Mouse (Mus musculus) spleen, adult 2 months (tissue): ENCODE data around the gene Fam174b. TPM values are rescaled to one million over a fixed set of nuclear protein-coding genes. Genes with fewer than 3 reads are reported as not detected.

Experiments used
- DNase-seq, 2 experiments: peaks; one replicate each; pipeline versions ENCODE4 v3.0.0 to v3.0.0-alpha.2; 2012 to 2021; ENCODE audit warnings: low spot score in 2 of 2, low read depth in 1 of 2
- H3K27ac ChIP-seq: fragments of 200-500 bp; 2 replicates; pipeline ENCODE4 v1.5.1; 2012; ENCODE audit warnings: low read length, inconsistent platforms; ENCODE audit not compliant: insufficient read depth
- H3K27me3 ChIP-seq: fragments of 200-500 bp; 2 replicates; pipeline ENCODE4 v1.6.1; 2012; ENCODE audit warnings: mild to moderate bottlenecking, moderate library complexity, low read length, inconsistent platforms; ENCODE audit not compliant: control insufficient read depth, insufficient read depth
- H3K36me3 ChIP-seq: fragments of 200-500 bp; 2 replicates; pipeline ENCODE4 v1.6.1; 2012; ENCODE audit warnings: mild to moderate bottlenecking, low read length, inconsistent platforms; ENCODE audit not compliant: control insufficient read depth, insufficient read depth
- H3K4me1 ChIP-seq: fragments of 200-500 bp; 2 replicates; pipeline ENCODE4 v1.6.1; 2011; ENCODE audit warnings: inconsistent platforms; ENCODE audit not compliant: control insufficient read depth, insufficient read depth, insufficient read length
- H3K4me3 ChIP-seq: fragments of 200-500 bp; 2 replicates; pipeline ENCODE4 v1.5.1; 2011; ENCODE audit warnings: mild to moderate bottlenecking, inconsistent platforms; ENCODE audit not compliant: insufficient read depth, insufficient read length; ENCODE audit errors: extremely low read depth
- CTCF ChIP-seq: fragments of 200-500 bp; IDR thresholded peaks from 2 replicates; pipeline ENCODE4 v1.5.1; 2011; ENCODE audit warnings: mild to moderate bottlenecking, inconsistent platforms; ENCODE audit not compliant: insufficient read depth, insufficient read length, insufficient replicate concordance; ENCODE audit errors: extremely low read depth
- POLR2A ChIP-seq: fragments of 200-500 bp; IDR thresholded peaks from 2 replicates; pipeline ENCODE4 v1.6.1; 2011; ENCODE audit warnings: low read depth, low read length, inconsistent platforms
- WGBS: fragments of 180-500 bp; shearing (Covaris S2); methylation state at CpG from one replicate; pipeline ENCODE4 v1.1.7; 2018; 5-methylcytosine and 5-hydroxymethylcytosine counted together
- polyA plus RNA-seq: library from polyadenylated mRNA; depleted of rRNA; stranded (reverse); fragments of >200 nt; gene quantifications from 2 replicates; pipeline ENCODE4 v1.2.3, GENCODE M21; 2012

Fam174b gene
- polyA plus RNA-seq, 1 experiment: 6.8 TPM

DNA sequence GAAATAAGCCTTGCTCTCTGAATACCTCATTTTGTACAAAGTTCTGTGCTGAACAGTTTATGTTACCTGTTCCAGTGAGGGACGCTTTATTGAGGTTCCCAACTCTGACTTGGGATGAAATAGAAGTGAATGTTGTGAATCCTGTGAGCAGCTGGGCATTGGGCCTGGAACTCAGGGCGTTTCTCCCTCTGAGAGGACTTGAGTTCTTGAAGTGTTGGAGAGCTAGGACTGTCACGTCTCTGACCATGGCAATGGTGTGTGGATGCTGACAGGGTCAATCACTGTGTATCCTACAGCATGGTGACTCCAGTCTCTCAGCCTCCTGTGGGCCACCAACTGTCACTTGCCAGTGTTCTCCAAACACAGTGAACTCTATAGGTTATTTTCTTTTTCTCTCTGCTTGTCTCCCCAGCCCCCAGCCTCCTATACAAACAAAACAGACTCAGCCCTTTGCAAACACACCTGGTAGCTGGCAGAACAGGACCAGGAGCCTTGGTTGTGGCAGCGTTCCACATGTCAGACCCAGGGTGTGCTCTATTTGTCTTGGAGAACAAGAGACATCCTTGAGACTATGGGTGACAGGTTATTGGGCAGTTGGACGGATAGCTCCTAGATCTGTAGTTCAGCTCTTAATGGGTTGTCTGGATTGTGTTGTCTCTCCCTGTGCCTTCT, 8.5 kb downstream of the Fam174b start:
- H3K27ac ChIP-seq: no peak overlapping the region
- no peak overlapping the region for H3K4me3 ChIP-seq
- 89% methylated on average over 5 of the region's 5 CpGs for WGBS
- H3K36me3 ChIP-seq: no peaks in the 10 kb centered on the region
- DNase-seq: no peak
- H3K4me1 ChIP-seq: no peaks in the 10 kb centered on the region
- no peak for TF ChIP-seq CTCF
- TF ChIP-seq POLR2A: no peak
- no peaks in the 10 kb centered on the region for H3K27me3 ChIP-seq

- Histone ChIP-seq H3K4me1 (no peaks in the 10 kb centered on the region), H3K27ac (no peak overlapping the region)
Observed at GRCm38 (mm10) chr7:73749339-73749738, 9.2 kb downstream of the Fam174b start.

DNA sequence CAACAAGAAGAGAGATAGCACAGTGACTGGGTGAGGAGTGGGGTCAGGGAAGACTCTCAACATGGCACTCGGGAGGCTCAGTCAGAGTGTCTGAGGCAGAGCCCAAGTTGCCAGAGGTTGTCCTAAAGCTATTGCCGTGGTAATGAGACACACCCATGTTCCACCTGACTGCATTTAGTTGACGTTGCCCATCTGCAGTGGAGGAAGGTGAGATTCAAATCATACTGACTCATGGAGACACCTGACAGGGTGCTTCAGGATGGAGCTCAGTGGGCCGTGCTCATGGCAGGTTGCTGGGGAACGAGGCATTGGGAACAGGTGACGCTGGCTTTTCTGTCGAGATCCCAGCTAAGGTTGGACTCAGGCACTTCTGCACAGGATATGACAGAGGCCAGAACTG, 9.9 kb downstream of the Fam174b start:
- H3K27ac ChIP-seq: no peak overlapping the region
- H3K27me3 ChIP-seq: no peaks in the 10 kb centered on the region
- DNase-seq: no peak
- H3K36me3 ChIP-seq: no peaks in the 10 kb centered on the region
- no peaks in the 10 kb centered on the region for H3K4me1 ChIP-seq
- no peak overlapping the region for H3K4me3 ChIP-seq
- 85% methylated on average over 7 of the region's 7 CpGs for WGBS
- TF ChIP-seq CTCF: no peak
- no peak for TF ChIP-seq POLR2A

More at GRCm38 (mm10) chr7:73749339-73749738, 9.2 kb downstream of the Fam174b start:
- WGBS: 88% methylated on average over 2 of the region's 2 CpGs
- no peak for DNase-seq
- no peak for TF ChIP-seq POLR2A
- no peak; the same call in 1 of the 2 replicates for TF ChIP-seq CTCF
- H3K36me3 ChIP-seq: no peaks in the 10 kb centered on the region
- H3K4me3 ChIP-seq: no peak overlapping the region
- H3K27me3 ChIP-seq: no peaks in the 10 kb centered on the region

- no peak for TF ChIP-seq CTCF
- TF ChIP-seq POLR2A: no peak
- no peak overlapping the region for H3K4me3 ChIP-seq
- 80% methylated on average over 1 of the region's 1 CpGs for WGBS
- no peak for DNase-seq
- H3K4me1 ChIP-seq: no peaks in the 10 kb centered on the region
- H3K27ac ChIP-seq: no peak overlapping the region
- no peaks in the 10 kb centered on the region for H3K27me3 ChIP-seq
- H3K36me3 ChIP-seq: no peaks in the 10 kb centered on the region
Observed at GRCm38 (mm10) chr7:73753598-73753997, 13.5 kb downstream of the Fam174b start.

DNA sequence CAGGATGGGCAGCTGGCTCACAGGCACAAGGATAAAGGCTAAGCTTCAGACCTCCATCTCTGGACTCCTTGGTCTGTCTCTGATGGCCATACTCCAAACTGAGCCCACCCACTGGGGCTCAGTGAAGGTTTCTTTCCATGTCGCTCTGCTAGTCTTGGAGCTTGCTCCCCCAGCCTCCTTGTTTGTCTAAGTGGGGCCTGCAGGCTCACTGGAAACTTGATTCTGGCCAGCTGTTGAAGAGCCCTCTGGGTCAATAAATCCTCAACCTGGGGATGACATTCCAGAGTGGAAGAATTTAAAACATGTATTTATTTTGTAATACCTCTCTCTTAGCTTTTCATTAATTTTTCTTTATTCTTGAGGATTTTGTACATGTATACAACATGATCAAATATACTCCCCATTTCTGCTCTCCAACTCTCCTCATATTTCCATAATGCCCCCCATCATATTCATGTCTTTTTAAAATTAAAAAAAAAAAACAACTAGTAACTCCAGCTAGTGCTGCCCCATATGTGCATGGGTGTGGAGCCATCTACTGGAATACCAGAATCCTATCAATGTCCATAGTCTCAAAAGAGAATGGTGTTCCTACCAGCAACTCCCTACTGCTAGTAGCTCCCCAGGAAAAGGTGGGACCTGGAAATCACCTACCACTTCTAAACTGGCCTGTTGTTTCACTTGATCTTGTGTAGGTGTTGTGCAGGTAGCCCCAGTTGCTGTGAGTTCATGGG, 15.4 kb downstream of the Fam174b start:
- H3K36me3 ChIP-seq: no peaks in the 10 kb centered on the region
- H3K27ac ChIP-seq: no peak overlapping the region
- H3K4me1 ChIP-seq: no peaks in the 10 kb centered on the region
- DNase-seq: no peak
- no peak overlapping the region for H3K4me3 ChIP-seq
- 74% methylated on average over 1 of the region's 1 CpGs for WGBS
- no peaks in the 10 kb centered on the region for H3K27me3 ChIP-seq
- no peak for TF ChIP-seq CTCF
- TF ChIP-seq POLR2A: no peak

DNA sequence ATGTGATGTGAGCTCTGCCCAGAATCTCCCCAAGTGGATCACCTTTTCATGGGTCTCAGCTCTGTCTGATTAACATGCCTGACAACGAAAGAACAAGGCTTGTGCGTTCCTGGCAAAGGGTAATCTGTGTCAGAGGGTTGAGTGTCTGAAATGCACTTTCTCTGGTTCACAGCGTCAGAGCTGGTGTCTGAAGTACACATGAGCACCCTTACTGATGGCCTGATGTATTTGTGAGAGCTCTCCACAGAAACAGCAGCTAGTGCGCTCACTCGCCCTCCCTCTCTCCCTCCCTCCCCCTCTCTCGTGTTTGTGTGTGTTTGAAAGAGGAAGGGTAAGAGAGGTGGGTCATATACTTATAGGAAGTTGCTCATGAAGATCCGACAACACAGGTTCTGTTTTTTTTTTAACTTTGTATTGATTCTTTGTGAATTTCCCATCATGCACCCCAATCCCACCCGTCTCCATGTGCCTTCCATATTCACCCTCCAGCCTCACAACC, 21.6 kb downstream of the Fam174b start:
- DNase-seq: no peak
- H3K27me3 ChIP-seq: no peaks in the 10 kb centered on the region
- WGBS: 42% methylated on average over 8 of the region's 8 CpGs
- H3K36me3 ChIP-seq: no peaks in the 10 kb centered on the region
- no peak overlapping the region for H3K4me3 ChIP-seq
- H3K27ac ChIP-seq: no peak overlapping the region
- H3K4me1 ChIP-seq: no peaks in the 10 kb centered on the region
- TF ChIP-seq POLR2A: no peak
- TF ChIP-seq CTCF: no peak

DNA sequence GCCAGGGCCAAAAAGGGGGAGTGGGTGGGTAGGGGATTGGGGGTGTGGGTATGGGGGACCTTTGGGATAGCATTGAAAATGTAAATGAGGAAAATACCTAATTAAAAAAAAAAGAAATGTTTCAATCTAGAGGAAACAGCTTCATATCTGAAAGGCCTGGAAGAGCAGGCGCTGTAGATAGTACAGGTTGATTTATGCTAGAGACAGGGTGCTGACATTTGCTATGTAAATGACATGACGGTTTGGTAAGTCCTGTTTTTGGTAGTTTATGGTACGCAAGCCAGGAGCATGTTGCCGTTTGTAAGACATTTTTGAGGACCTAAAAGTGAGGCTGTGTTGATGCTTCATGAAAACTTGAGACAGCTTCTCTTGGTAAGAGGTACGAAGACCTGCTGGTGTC, 24.6 kb downstream of the Fam174b start:
- Histone ChIP-seq H3K4me3 (no peak overlapping the region), H3K27ac (no peak overlapping the region), H3K4me1 (no peaks in the 10 kb centered on the region), H3K36me3 (no peaks in the 10 kb centered on the region), H3K27me3 (no peaks in the 10 kb centered on the region)
- no peak for DNase-seq
- 89% methylated on average over 5 of the region's 5 CpGs for WGBS
- no peak for TF ChIP-seq CTCF
- no peak for TF ChIP-seq POLR2A
